Mouse (Mus musculus) limb, embryonic 11.5 days (tissue): ENCODE data around the gene Atp6v1b1. TPM values are rescaled to one million over a fixed set of nuclear protein-coding genes. Genes with fewer than 3 reads are reported as not detected.
"Not testable (repeated sequence)": the region's sequence is repeated elsewhere in the genome, so short reads cannot be mapped to it uniquely, and the experiment has no call there.

Source experiments
- ATAC-seq: fragments of 200-750 bp; cut with Nextera tagmentation; 2 replicates; pipeline ENCODE4 v1.8.0; 2017; ENCODE audit warnings: low read depth; ENCODE audit not compliant: insufficient number of reproducible peaks, low FRiP score, low TSS enrichment
- DNase-seq: peaks from one replicate; pipeline ENCODE4 v3.0.0-alpha.2; 2015; ENCODE audit warnings: low spot score
- H3K27ac ChIP-seq: fragments of 300-500 bp; sonication (generic); replicated peaks from 2 replicates; pipeline ENCODE4 v1.5.1; 2014; ENCODE audit warnings: low read depth, mild to moderate bottlenecking, low read length
- H3K27me3 ChIP-seq: fragments of 300-500 bp; sonication (generic); 2 replicates; pipeline ENCODE4 v1.6.1; 2014; ENCODE audit warnings: mild to moderate bottlenecking, low read length, mixed read lengths; ENCODE audit not compliant: control insufficient read depth, insufficient read depth
- H3K36me3 ChIP-seq: fragments of 300-500 bp; sonication (generic); 2 replicates; pipeline ENCODE4 v1.6.1; 2014; ENCODE audit warnings: mild to moderate bottlenecking, low read length, moderate library complexity, mixed read lengths; ENCODE audit not compliant: control insufficient read depth, insufficient read depth
- H3K4me1 ChIP-seq: fragments of 300-500 bp; sonication (generic); 2 replicates; pipeline ENCODE4 v1.6.1; 2014; ENCODE audit warnings: low read length, mixed read lengths; ENCODE audit not compliant: control insufficient read depth, insufficient read depth
- H3K4me2 ChIP-seq: fragments of 300-500 bp; sonication (generic); 2 replicates; pipeline ENCODE4 v1.6.1; 2014; ENCODE audit warnings: low read depth, mild to moderate bottlenecking, moderate library complexity; ENCODE audit not compliant: severe bottlenecking
- H3K4me3 ChIP-seq: fragments of 300-500 bp; sonication (generic); 2 replicates; pipeline ENCODE4 v1.5.1; 2014; ENCODE audit warnings: low read depth, low read length
- H3K9ac ChIP-seq: fragments of 300-500 bp; sonication (generic); 2 replicates; pipeline ENCODE4 v1.6.1; 2014; ENCODE audit warnings: mild to moderate bottlenecking, low read length
- H3K9me3 ChIP-seq: fragments of 300-500 bp; sonication (generic); 2 replicates; pipeline ENCODE4 v1.6.1; 2016; ENCODE audit warnings: low read length; ENCODE audit not compliant: control insufficient read depth
- WGBS: fragments of 180-500 bp; shearing (Covaris S2); extraction: QIAGEN DNeasy Blood & Tissue Kit; methylation state at CpG from one replicate; pipeline ENCODE4 v1.1.7; 2014; 5-methylcytosine and 5-hydroxymethylcytosine counted together
- polyA plus RNA-seq: library from polyadenylated mRNA; unstranded; fragments of >200 nt; fragmentation: Nextera tagmentation; extraction: Ambion mirVana; gene quantifications from 2 replicates; pipeline ENCODE4 v1.2.1, GENCODE M21; 2014

Atp6v1b1 gene
- polyA plus RNA-seq, 1 experiment from 2014 or later, result not detected

DNA sequence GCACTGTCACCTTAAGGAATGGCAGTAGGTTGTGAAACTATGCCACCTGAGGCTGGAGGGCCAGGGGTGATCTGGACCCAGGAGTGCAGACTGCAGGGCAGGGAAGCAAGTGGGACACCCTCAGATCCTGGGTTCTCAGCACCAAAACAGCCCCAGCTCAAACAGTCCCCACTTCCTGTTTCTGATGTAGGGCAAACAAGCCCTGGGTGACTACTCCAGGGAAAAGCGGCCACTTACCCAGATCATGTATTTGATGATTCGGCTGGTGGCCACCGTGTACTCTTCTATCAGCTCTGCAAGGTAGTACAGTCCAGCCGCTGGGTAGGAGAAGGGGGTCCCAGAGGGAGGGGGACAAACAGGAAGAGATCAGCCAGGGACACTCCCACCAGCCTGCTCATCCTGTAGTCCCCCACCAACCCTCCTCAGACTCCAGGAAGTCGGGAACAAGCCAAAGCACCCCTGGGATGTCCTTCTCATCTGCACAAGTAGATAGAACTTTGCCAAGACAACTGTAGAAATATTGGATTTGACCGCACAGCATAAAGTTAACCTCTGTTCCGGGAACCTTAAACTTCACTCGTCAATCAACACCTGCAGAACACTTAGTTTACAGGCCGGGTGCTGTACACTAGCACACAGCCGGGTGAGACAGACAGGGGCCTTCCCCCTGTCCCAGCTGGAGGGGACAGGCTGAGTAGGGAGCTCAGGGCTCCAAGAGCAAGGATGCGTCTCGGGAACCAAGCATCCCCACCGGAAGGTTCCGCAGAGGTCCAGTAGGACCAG, 32.2 kb downstream of the Atp6v1b1 start:
- Histone ChIP-seq H3K36me3 (no peaks in the 10 kb centered on the region; the same call in 1 of the 2 replicates), H3K9me3 (no peaks in the 10 kb centered on the region), H3K27ac (0 out of 2 replicates have a peak overlapping the region, but pooled peaks have one; percentile 42), H3K4me2 (peak overlapping the region; percentile 86), H3K9ac (peak overlapping the region; percentile 72), H3K4me1 (peaks cover 9% of the 10 kb centered on the region), H3K4me3 (peak overlapping the region; percentile 67), H3K27me3 (no peaks in the 10 kb centered on the region)
- DNase-seq (peak; percentile 33), ATAC-seq (peak; percentile 27; the same call in 1 of the 2 replicates)
- WGBS, result 2% methylated on average over 14 of the region's 14 CpGs

GRCm38 (mm10) chr6:83775638-83776293, 33.0 kb downstream of the Atp6v1b1 start, which contains the start of gene Tex261:
Tex261 (minus strand) TSS chr6:83775813.
- H3K9ac ChIP-seq, result peak within 1 kb of the TSS; percentile 72
- no peaks in the 10 kb centered on the region for H3K27me3 ChIP-seq
- under 1% methylated on average over 44 of the region's 45 CpGs for WGBS
- 0 out of 2 replicates have a peak within 1 kb of the TSS, but pooled peaks have one; percentile 42 for H3K27ac ChIP-seq
- ATAC-seq, result peak; percentile 83
- peak; percentile 93 for DNase-seq
- peak within 1 kb of the TSS; percentile 86 for H3K4me2 ChIP-seq
- no peaks in the 10 kb centered on the region for H3K9me3 ChIP-seq
- peak within 1 kb of the TSS; percentile 67 for H3K4me3 ChIP-seq
- peaks cover 9% of the 10 kb centered on the region for H3K4me1 ChIP-seq
- H3K36me3 ChIP-seq, result no peaks in the 10 kb centered on the region; the same call in 1 of the 2 replicates

- WGBS, result 77% methylated on average over 7 of the region's 7 CpGs
- Histone ChIP-seq H3K27ac (no peak overlapping the region), H3K36me3 (no peaks in the 10 kb centered on the region), H3K9me3 (no peaks in the 10 kb centered on the region), H3K9ac (no peak overlapping the region), H3K27me3 (no peaks in the 10 kb centered on the region), H3K4me2 (no peak overlapping the region), H3K4me3 (no peak overlapping the region), H3K4me1 (peaks cover 9% of the 10 kb centered on the region)
- no peak for ATAC-seq
- DNase-seq, result no peak
Measured at GRCm38 (mm10) chr6:83778306-83778705, 35.5 kb downstream of the Atp6v1b1 start.

GRCm38 (mm10) chr6:83779026-83779425, 36.2 kb downstream of the Atp6v1b1 start:
- H3K27me3 ChIP-seq, result no peaks in the 10 kb centered on the region
- H3K4me2 ChIP-seq, result no peak overlapping the region
- WGBS, result 8% methylated on average over 5 of the region's 5 CpGs
- H3K4me3 ChIP-seq, result no peak overlapping the region
- H3K36me3 ChIP-seq, result no peaks in the 10 kb centered on the region
- no peak overlapping the region for H3K9ac ChIP-seq
- DNase-seq (peak; percentile 54), ATAC-seq (no peak)
- no peaks in the 10 kb centered on the region for H3K9me3 ChIP-seq
- H3K4me1 ChIP-seq, result peaks cover 9% of the 10 kb centered on the region
- H3K27ac ChIP-seq, result no peak overlapping the region

DNA sequence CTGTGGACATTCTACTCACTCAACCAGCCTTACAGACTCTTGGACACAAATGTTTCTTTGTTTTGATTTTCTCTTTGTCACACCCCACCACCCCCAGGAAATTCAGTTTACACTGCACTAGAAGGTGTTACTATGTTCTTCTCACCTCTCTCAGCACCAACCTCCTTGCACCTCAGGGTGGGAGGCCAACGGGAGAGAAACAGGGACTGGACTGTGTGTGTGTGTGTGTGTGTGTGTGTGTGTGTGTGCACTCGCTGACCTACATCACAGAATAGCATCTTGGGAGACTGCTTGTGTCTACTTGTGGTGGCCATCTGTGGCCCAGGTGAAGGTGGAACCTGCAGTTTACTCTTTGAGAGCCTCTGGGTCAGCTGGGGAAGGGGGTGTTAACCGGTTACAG, 43.6 kb downstream of the Atp6v1b1 start:
- no peak for ATAC-seq
- Histone ChIP-seq H3K4me3 (no peak overlapping the region), H3K36me3 (no peaks in the 10 kb centered on the region), H3K27me3 (no peaks in the 10 kb centered on the region), H3K27ac (no peak overlapping the region), H3K4me1 (0 out of 2 replicates have a peak, but pooled peaks cover under 1% of the 10 kb centered on the region), H3K4me2 (no peak overlapping the region), H3K9ac (no peak overlapping the region), H3K9me3 (no peaks in the 10 kb centered on the region)
- no peak for DNase-seq
- 81% methylated on average over 3 of the region's 3 CpGs for WGBS

DNA sequence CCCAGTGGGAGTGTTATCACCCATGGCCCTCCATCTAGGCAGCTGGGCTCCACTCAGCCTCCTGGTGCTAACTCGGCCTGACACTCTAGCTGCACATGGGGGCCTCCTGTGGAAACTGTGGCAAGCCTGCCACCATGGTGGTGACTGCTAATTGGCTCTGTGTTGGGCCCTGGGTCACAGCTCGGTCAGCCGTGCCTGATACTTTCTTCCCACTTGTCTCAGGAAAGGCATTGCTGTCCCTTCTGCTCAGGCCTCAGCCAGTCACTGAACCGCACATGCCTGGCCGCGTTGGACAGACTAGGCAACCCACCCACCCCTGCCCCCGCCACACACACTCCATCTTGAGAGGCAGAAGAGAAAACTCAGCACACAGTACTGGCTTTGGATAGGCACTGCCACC, 45.8 kb downstream of the Atp6v1b1 start:
- Histone ChIP-seq H3K27me3 (no peaks in the 10 kb centered on the region), H3K9ac (no peak overlapping the region), H3K4me1 (0 out of 2 replicates have a peak, but pooled peaks cover 3% of the 10 kb centered on the region), H3K9me3 (no peaks in the 10 kb centered on the region), H3K4me2 (no peak overlapping the region), H3K27ac (no peak overlapping the region), H3K4me3 (no peak overlapping the region), H3K36me3 (no peaks in the 10 kb centered on the region)
- 74% methylated on average over 7 of the region's 7 CpGs for whole genome bisulfite sequencing
- DNase-seq (no peak), ATAC-seq (no peak)

GRCm38 (mm10) chr6:83790533-83790932, 47.7 kb downstream of the Atp6v1b1 start:
- not testable (repeated sequence) for H3K9me3 ChIP-seq, H3K9ac ChIP-seq, H3K27ac ChIP-seq, H3K4me1 ChIP-seq, H3K4me2 ChIP-seq, ATAC-seq, H3K4me3 ChIP-seq, DNase-seq, H3K36me3 ChIP-seq, H3K27me3 ChIP-seq
- WGBS, result 83% methylated on average over 5 of the region's 5 CpGs

- H3K4me1 ChIP-seq, result 0 out of 2 replicates have a peak, but pooled peaks cover 3% of the 10 kb centered on the region
- WGBS, result 78% methylated on average over 4 of the region's 4 CpGs
- ATAC-seq (no peak), DNase-seq (no peak)
- no peaks in the 10 kb centered on the region for H3K36me3 ChIP-seq
- H3K27ac ChIP-seq, result no peak overlapping the region
- H3K4me3 ChIP-seq, result no peak overlapping the region
- no peak overlapping the region for H3K4me2 ChIP-seq
- no peaks in the 10 kb centered on the region for H3K27me3 ChIP-seq
- H3K9ac ChIP-seq, result no peak overlapping the region
- H3K9me3 ChIP-seq, result no peaks in the 10 kb centered on the region
Measured at GRCm38 (mm10) chr6:83791251-83791890, 48.6 kb downstream of the Atp6v1b1 start.
